ENCODE assay signal across 8 mouse cellular contexts in genomic region chr3:95296103-95296469, GRCm38 (mm10). TPM values are rescaled to one million over a fixed set of nuclear protein-coding genes. Genes with fewer than 3 reads are reported as not detected.
DNase-seq lines count a peak whose midpoint lies in the region; ATAC-seq lines count a peak whose summit lies in the region.
"Had no signal": no experiment of that assay in that cellular context is flagged by ENCODE, and none has a peak within 500 bp of the region (broad histone marks: within the 10 kb centered on the region; RNA-seq: fewer than 3 reads in every experiment).

No protein-coding gene starts in this region.

- no peaks in the 10 kb centered on the region for H3K9me3 ChIP-seq in neural tube, embryonic 15.5 days (replicated peaks)
- no peaks in the 10 kb centered on the region for H3K9me3 ChIP-seq in forebrain, embryonic 14.5 days (replicated peaks; ENCODE audit: control insufficient read depth, low read length)
- H3K9me3 ChIP-seq: neural tube, embryonic 12.5 days had no signal

- H3K27me3 ChIP-seq in neural tube, embryonic 15.5 days (replicated peaks): no peaks in the 10 kb centered on the region
- no peaks in the 10 kb centered on the region for H3K27me3 ChIP-seq in forebrain, embryonic 14.5 days (replicated peaks; ENCODE audit: control insufficient read depth, insufficient read depth, low read length)
- H3K27me3 ChIP-seq: neural tube, embryonic 12.5 days had no signal

- no peaks in the 10 kb centered on the region for H3K4me1 ChIP-seq in neural tube, embryonic 15.5 days
- H3K4me1 ChIP-seq in forebrain, embryonic 14.5 days (ENCODE audit: control insufficient read depth, insufficient read depth, low read length): no peaks in the 10 kb centered on the region
- H3K4me1 ChIP-seq: neural tube, embryonic 12.5 days had no signal

- 10% methylated on average over 5 of the region's 5 CpGs for WGBS in neural tube, embryonic 15.5 days
- WGBS in forebrain, embryonic 14.5 days: 9% methylated on average over 5 of the region's 5 CpGs

- peak; percentile 47 for DNase-seq in neural tube, embryonic 10.5 days (ENCODE audit: extremely low spot score, low spot score)
- DNase-seq in T-cell, adult 2 months (ENCODE audit: low spot score): peak; percentile 51
- DNase-seq in forebrain, embryonic 14.5 days (ENCODE audit: low spot score): peak; percentile 60
- DNase-seq in kidney, postnatal 4 days: peak; percentile 70 to 76
- peak; percentile 70 for DNase-seq in mesoderm, embryonic 11.5 days (ENCODE audit: low read depth, low spot score)
- no peak for DNase-seq in c-Kit-positive CD71-positive TER-119-positive erythroid progenitor cells, embryonic 14.5 days (ENCODE audit: low spot score)

- no peak overlapping the region for H3K4me3 ChIP-seq in neural tube, embryonic 15.5 days (replicated peaks)
- H3K4me3 ChIP-seq in forebrain, embryonic 14.5 days (ENCODE audit: low read depth, low read length): no peak overlapping the region
- H3K4me3 ChIP-seq: neural tube, embryonic 12.5 days had no signal

- no peak overlapping the region for H3K9ac ChIP-seq in neural tube, embryonic 15.5 days (replicated peaks)
- H3K9ac ChIP-seq in forebrain, embryonic 14.5 days (ENCODE audit: low read length): no peak overlapping the region
- H3K9ac ChIP-seq: neural tube, embryonic 12.5 days had no signal

- H3K4me2 ChIP-seq in neural tube, embryonic 15.5 days: no peak overlapping the region
- no peak overlapping the region for H3K4me2 ChIP-seq in forebrain, embryonic 14.5 days (ENCODE audit: low read length)
- H3K4me2 ChIP-seq: neural tube, embryonic 12.5 days had no signal

- no peak overlapping the region for H3K27ac ChIP-seq in neural tube, embryonic 15.5 days (replicated peaks)
- H3K27ac ChIP-seq in forebrain, embryonic 14.5 days (ENCODE audit: low read depth, low read length): no peak overlapping the region
- H3K27ac ChIP-seq: neural tube, embryonic 12.5 days had no signal

- peaks cover 40% of the 10 kb centered on the region for H3K36me3 ChIP-seq in neural tube, embryonic 15.5 days
- peaks cover 50% of the 10 kb centered on the region for H3K36me3 ChIP-seq in forebrain, embryonic 14.5 days (ENCODE audit: control insufficient read depth, insufficient read depth, low read length)

- no peak; the same call in 1 of the 2 replicates for ATAC-seq in neural tube, embryonic 15.5 days (ENCODE audit: low FRiP score)
- peak; percentile 42 for ATAC-seq in forebrain, embryonic 14.5 days

RNA-seq across cellular contexts. Expression of gene Anxa9, which starts 10.9 kb away (rescaled TPM):
- 0.40 and 0.41 TPM in 2 replicates for polyA plus RNA-seq in neural tube, embryonic 15.5 days (2015; fragmentation: Nextera tagmentation; extraction: Ambion mirVana)
- polyA plus RNA-seq in forebrain, embryonic 14.5 days (2014; fragmentation: Nextera tagmentation; extraction: Ambion mirVana): 0.27 and 0.64 TPM in 2 replicates

RNA-seq across cellular contexts. Expression of gene Prune1, which starts 14.2 kb away (rescaled TPM):
- 57.3 and 61.7 TPM in 2 replicates for polyA plus RNA-seq in neural tube, embryonic 15.5 days (2015; fragmentation: Nextera tagmentation; extraction: Ambion mirVana)
- 40.7 and 42.7 TPM in 2 replicates for polyA plus RNA-seq in forebrain, embryonic 14.5 days (2014; fragmentation: Nextera tagmentation; extraction: Ambion mirVana)

RNA-seq across cellular contexts. Expression of gene Mindy1, which starts 14.9 kb away (rescaled TPM):
- polyA plus RNA-seq in neural tube, embryonic 15.5 days (2015; fragmentation: Nextera tagmentation; extraction: Ambion mirVana): 37.3 and 37.4 TPM in 2 replicates
- 48.6 and 50.7 TPM in 2 replicates for polyA plus RNA-seq in forebrain, embryonic 14.5 days (2014; fragmentation: Nextera tagmentation; extraction: Ambion mirVana)

RNA-seq across cellular contexts. Expression of gene Cers2, which starts 18.5 kb away (rescaled TPM):
- 93.4 and 102 TPM in 2 replicates for polyA plus RNA-seq in neural tube, embryonic 15.5 days (2015; fragmentation: Nextera tagmentation; extraction: Ambion mirVana)
- polyA plus RNA-seq in forebrain, embryonic 14.5 days (2014; fragmentation: Nextera tagmentation; extraction: Ambion mirVana): 75.8 and 91.8 TPM in 2 replicates

RNA-seq across cellular contexts. Expression of gene Bnipl, which starts 45.1 kb away (rescaled TPM):
- polyA plus RNA-seq in neural tube, embryonic 15.5 days (2015; fragmentation: Nextera tagmentation; extraction: Ambion mirVana): 0.29 TPM in 1 of 2 replicates, not detected in the other
- polyA plus RNA-seq in forebrain, embryonic 14.5 days (2014; fragmentation: Nextera tagmentation; extraction: Ambion mirVana): not detected in 2 replicates
